Mouse (Mus musculus) kidney, adult 11 months (tissue): Measurements from ENCODE around the gene Aebp2.
A peak's percentile ranks its signal among the peaks of the same experiment; 100 is the strongest.

Experiments
- DNase-seq: peaks from one replicate; pipeline ENCODE4 v3.0.0; 2022

The Aebp2 gene

DNA sequence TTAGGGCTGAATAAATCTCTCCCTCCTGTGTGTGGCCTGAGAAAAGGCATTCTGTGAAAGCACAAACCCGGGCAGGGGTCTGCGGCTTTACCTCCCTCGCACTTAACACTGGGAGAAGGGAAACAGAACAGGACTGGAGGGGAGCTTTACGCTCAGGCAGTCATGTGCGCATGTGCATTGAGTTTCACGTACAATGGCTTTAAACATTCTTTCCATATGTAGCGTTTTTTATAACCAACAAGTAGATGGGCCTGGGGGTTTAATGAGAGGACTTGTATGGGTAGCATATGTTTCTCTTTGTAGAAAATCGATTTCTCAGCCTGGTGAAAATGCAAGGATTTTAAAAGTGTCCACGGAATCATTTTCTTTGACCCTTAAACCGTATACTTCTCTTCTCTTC, 82.7 kb downstream of the Aebp2 start:
- DNase-seq = no peak

DNA sequence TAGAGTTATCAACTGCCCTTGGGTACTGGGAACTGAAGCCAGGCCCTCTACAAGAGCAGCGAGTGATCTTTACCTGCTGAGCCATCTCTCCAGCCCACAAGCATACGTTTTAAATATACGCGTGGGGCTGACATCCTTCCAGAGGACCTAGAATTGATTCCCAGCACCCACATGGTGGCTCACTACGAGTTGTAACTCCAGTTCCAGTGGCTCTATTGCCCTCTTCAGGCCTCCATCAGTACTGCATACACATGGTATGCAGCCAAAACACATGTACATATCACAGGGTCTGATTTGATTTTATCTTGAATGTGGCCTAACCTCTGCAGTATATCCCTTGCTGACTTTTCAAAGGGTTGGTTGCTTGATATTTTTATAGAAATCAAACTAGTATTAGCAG, 83.6 kb downstream of the Aebp2 start:
- DNase-seq = no peak

DNA sequence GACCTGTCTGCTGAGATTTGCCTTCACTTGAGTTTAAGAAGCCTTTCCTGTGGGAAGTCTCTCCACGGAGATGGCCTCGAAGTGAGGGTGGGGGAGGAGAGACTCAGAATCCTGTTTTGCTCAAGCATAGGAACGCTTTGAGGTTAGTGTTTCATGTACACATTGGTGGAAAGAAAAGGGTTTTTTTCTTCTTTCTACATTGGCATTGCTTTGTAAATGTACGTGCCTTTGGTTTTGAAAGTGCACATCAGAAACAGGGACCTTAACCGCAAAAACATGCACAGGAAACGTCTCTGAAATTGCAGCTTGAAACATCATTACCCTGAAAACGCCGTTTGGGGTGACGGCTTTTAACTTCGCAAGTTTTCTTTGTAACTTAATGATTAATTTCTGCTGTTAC, 85.6 kb downstream of the Aebp2 start:
- no peak for DNase-seq

DNA sequence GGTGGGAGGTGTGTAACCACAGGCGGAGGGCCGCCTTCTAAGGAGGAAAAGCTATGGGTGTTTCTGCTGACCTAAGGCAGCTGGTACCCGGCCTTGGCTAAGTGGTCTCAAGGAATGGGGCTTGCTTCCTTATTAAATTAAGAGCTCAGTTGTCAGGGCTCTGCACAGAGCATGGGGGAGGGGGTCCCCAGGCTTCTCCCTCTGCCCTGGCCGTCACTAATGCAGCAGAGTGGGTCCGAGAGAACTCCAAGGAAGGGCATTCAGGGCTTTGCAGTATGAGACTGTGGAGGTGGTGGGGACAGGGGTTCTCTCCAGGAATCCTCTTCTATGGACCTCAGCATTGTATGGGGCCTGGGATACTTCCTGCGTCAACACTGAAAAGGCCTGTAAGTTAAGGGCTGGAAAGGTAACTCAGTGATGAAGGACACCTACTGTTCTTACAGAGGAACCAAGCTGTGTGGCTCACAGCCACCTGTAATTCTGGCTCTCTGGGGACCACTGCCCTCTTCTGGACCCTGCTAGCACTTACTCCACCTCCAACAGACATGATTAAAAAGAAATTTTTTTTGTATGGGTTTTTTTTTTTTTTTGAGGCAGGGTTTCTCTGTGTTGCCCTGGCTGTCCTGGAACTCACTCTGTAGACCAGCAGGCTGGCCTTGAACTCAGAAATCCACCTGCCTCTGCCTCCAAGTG, 87.1 kb downstream of the Aebp2 start:
- no peak for DNase-seq

DNA sequence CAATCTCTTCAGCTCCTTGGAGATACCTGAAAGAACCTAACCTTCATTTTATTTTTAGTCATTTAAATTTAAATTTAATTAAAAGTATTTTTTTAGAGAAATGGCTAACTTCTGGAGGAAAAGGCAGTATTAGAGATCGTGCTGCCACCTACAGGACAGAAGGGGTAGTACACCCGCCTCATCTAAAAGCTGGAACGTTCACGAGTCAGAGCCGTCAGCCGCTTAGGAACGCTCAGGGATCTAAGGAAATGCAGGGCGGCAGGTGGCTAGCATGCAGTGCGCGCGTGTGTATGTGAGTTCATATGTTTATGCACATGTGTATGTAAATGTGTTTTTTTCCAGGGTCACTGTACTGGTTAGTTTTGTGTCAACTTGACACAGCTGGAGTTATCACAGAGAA, 90.3 kb downstream of the Aebp2 start:
- peak; percentile 42 for DNase-seq

DNA sequence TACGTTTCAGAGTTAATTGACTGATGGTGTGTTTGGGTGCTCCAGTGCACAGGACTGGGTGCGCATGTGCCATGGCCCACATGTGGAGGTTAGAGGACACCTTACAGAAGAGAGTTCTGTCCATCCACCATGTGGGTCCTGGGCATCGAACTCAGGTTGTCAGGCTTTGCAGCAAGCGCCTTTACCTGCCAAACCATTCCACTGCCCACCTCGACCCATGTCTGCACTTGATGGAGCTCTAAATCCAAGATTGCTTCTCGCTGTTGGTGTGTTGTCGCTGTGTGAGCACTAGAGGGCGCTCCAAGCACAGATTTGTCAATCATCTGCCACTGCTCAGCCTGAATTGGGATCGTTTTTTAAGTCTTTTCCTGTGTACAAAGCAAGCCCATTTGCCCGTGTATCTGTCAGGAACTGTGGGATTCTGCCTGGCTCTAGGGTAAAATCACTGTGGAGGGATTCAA, 92.5 kb downstream of the Aebp2 start:
- peak; percentile 43 for DNase-seq

DNA sequence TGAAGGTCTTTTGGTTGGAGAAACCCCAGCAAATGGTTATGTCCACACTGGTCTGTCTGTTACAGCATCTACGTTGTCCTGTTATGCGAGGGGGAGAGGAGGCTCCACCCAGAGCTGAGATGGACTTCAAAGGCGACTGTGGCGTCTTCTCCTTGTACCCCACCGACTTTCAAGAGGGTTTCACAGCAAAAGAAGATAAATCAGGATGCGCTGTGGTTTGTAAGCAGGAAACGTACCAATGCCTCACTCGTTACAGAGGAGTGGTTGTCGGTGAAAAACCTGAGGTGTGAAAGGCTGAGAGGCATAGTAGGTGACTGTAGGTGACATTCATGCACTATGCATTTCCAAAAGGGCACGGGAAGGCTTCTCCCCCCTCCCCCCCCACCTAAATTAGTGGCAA, 99.6 kb downstream of the Aebp2 start:
- no peak for DNase-seq
